Mouse (Mus musculus) myocyte (in vitro differentiated cells): ENCODE data around the gene RPS10-NUDT3. TPM values are rescaled to one million over a fixed set of nuclear protein-coding genes. Genes with fewer than 3 reads are reported as not detected.

Source experiments
- H3K27me3 ChIP-seq: one replicate; pipeline ENCODE4 v1.6.1; 2011; ENCODE audit not compliant: control insufficient read depth, insufficient read depth, insufficient read length
- H3K36me3 ChIP-seq: one replicate; pipeline ENCODE4 v1.6.1; 2011; ENCODE audit not compliant: control insufficient read depth, insufficient read depth
- H3K4me2 ChIP-seq: one replicate; pipeline ENCODE4 v1.6.1; 2011; ENCODE audit warnings: low read depth, control low read depth
- H3K4me3 ChIP-seq: one replicate; pipeline ENCODE4 v1.5.1; 2011; ENCODE audit warnings: mild to moderate bottlenecking, control low read depth, moderate library complexity
- H3K79me2 ChIP-seq: one replicate; pipeline ENCODE4 v1.6.1; 2011; ENCODE audit not compliant: control insufficient read depth, insufficient read depth
- H3ac ChIP-seq: one replicate; pipeline ENCODE4 v1.6.1; 2011; ENCODE audit not compliant: control insufficient read depth, insufficient read length
- CEBPB ChIP-seq: IDR thresholded peaks from 2 replicates; pipeline ENCODE4 v1.6.1; 2011; ENCODE audit warnings: mild to moderate bottlenecking, moderate library complexity; ENCODE audit not compliant: poor library complexity, insufficient read depth, severe bottlenecking
- E2F4 ChIP-seq: IDR thresholded peaks from one replicate; pipeline ENCODE4 v1.6.1; 2011; ENCODE audit warnings: mild to moderate bottlenecking, control low read depth, moderate library complexity; ENCODE audit not compliant: insufficient read depth
- MAX ChIP-seq: IDR thresholded peaks from one replicate; pipeline ENCODE4 v1.6.1; 2011; ENCODE audit warnings: low read depth, mild to moderate bottlenecking, control low read depth
- MYOD1 ChIP-seq, 3 experiments: IDR thresholded peaks; one replicate each; pipeline ENCODE4 v1.6.1; 2011; ENCODE audit warnings: control low read depth in 2 of 3, low read depth in 2 of 3, mild to moderate bottlenecking in 2 of 3, moderate library complexity in 1 of 3; ENCODE audit not compliant: insufficient read length in 2 of 3, control insufficient read depth in 1 of 3
- MYOG ChIP-seq, 3 experiments: IDR thresholded peaks; one replicate each; pipeline ENCODE4 v1.6.1; 2011; ENCODE audit warnings: control low read depth in 2 of 3, low read depth in 2 of 3, mild to moderate bottlenecking in 2 of 3; ENCODE audit not compliant: insufficient read length in 2 of 3, control insufficient read depth in 1 of 3, insufficient read depth in 1 of 3
- POLR2A ChIP-seq: IDR thresholded peaks from one replicate; pipeline ENCODE4 v1.6.1; 2011; ENCODE audit warnings: low read depth, mild to moderate bottlenecking, control low read depth, moderate library complexity; ENCODE audit not compliant: insufficient read length
- POLR2AphosphoS2 ChIP-seq: IDR thresholded peaks from one replicate; pipeline ENCODE4 v1.6.1; 2011; ENCODE audit warnings: low read depth, control low read depth; ENCODE audit not compliant: insufficient read length
- REST ChIP-seq: IDR thresholded peaks from one replicate; pipeline ENCODE4 v1.6.1; 2011; ENCODE audit warnings: mild to moderate bottlenecking, control low read depth, moderate library complexity; ENCODE audit not compliant: insufficient read depth, insufficient read length
- SRF ChIP-seq: IDR thresholded peaks from one replicate; pipeline ENCODE4 v1.6.1; 2011; ENCODE audit warnings: low read depth; ENCODE audit not compliant: control insufficient read depth, insufficient read length
- TCF12 ChIP-seq: IDR thresholded peaks from one replicate; pipeline ENCODE4 v1.6.1; 2011; ENCODE audit warnings: mild to moderate bottlenecking, control low read depth; ENCODE audit not compliant: poor library complexity, insufficient read depth, severe bottlenecking
- TCF3 ChIP-seq: IDR thresholded peaks from one replicate; pipeline ENCODE4 v1.6.1; 2011; ENCODE audit warnings: low read depth, control low read depth; ENCODE audit not compliant: insufficient read length
- USF1 ChIP-seq: IDR thresholded peaks from one replicate; pipeline ENCODE4 v1.6.1; 2011; ENCODE audit warnings: low read depth, mild to moderate bottlenecking, control low read depth, moderate library complexity
- polyA plus RNA-seq: library from polyadenylated mRNA; unstranded; fragments of >200 nt; fragmentation: generic; extraction: Trizol; gene quantifications from one replicate; pipeline ENCODE4 v1.2.1, GENCODE M21; 2012; ENCODE audit warnings: missing spikeins

The RPS10-NUDT3 gene
- polyA plus RNA-seq, result not detected

DNA sequence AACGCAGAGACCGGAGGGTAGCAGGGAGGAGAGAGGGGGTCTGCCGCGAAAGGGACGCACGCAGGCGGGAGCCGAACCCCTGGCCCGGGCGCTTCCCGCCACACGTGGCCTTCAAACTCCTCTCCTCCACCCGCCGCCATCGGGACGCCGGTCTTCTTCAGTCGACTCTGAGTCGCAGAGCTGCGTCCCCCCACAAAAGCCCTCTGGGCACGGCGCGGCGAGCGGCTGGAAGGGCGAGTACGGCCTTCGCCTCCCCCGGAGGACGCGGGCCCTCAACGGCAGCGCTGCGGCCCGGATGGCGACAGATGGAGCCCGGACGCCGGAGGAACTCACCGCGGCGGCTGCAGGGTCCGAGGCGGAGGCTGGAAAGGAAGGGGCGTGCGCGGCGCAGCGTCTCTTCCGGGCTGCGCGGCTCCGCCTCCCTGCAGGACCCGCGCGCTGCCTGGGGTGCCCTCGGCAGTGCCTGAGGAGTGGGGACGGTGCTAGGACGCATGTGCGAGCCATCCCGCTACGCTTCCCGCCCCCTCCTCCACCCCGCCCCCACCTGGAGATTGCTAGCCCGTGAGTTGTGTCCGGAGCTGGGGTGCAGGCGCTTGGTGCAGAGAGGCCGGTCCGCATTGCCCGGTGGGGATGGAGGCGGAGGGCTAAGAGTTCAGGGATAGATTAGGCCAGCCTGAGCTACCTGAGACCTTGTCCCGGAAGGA lies at the start of gene RPS10-NUDT3:
Gene RPS10-NUDT3 (minus strand): TSS at position 352 of the 704 bp plus-strand sequence.
- TF ChIP-seq MYOD1 (IDR thresholded peaks at IDR 0.05; ENCODE audit: control insufficient read depth in 1 of 3, insufficient read length in 2 of 3, low read depth in 2 of 3), result peak in 1 of 3 experiments; percentile 30
- TF ChIP-seq MAX, result no peak
- TF ChIP-seq POLR2A, result peak; percentile 97
- no peak for TF ChIP-seq TCF3
- no peak for TF ChIP-seq SRF
- TF ChIP-seq E2F4, result peak; percentile 22
- TF ChIP-seq MYOG (IDR thresholded peaks at IDR 0.05; ENCODE audit: control insufficient read depth in 1 of 3, insufficient read depth in 1 of 3, insufficient read length in 2 of 3, low read depth in 2 of 3), result no peak
- peak; percentile 100 for TF ChIP-seq POLR2AphosphoS2
- no peak for TF ChIP-seq TCF12
- TF ChIP-seq CEBPB, result no peak
- no peak for TF ChIP-seq REST
- TF ChIP-seq USF1, result no peak
- peak within 1 kb of the TSS; percentile 96 for H3K4me3 ChIP-seq
- no peaks in the 10 kb centered on the region for H3K27me3 ChIP-seq
- peaks cover 37% of the 10 kb centered on the region for H3K79me2 ChIP-seq
- H3K36me3 ChIP-seq, result peaks cover 34% of the 10 kb centered on the region
- peak within 1 kb of the TSS; percentile 61 for H3ac ChIP-seq
- peak within 1 kb of the TSS; percentile 96 for H3K4me2 ChIP-seq

DNA sequence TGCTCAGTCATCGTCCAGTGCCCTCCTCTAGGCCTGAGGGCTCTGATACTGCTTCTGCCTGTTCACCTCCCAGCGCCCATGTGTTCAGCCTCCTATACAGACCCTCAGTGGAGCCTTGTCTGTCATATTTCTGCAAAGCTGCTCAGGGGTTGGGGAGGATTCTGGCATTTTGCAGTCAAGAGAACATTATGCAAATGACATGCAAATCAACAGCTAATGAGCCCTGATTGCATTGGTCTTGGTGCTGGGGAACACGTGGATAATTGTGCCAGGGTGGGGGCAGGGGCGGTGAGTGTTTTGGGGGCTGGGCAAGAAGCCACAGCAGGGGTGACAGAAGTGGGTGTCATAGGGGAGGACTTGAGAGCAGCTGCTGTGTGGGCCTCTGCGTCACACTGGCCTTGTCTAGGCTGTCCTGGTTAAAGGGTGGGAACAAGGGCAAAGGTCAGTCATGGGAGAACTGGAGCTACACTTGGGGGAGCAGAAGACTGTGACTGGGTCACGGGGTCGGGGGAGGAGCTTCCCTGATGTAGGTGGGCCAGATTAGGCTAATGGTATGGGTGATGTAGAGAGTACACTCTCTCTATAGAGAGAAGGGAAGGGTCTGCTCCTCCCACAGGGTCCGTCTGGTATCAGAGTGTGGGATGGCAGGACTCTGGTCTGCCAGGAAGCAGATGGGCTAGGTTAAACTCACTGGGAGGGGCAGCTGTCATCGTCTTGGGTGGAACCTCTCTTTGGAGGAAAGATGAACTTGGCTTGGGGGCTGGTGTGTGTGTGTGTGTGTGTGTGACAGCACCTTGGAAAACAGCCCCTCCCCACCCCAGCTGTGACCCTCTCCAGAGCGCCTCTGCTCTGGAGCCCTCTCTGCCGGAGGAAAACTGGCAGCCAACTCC lies 44.1 kb upstream of the RPS10-NUDT3 start:
- no peak overlapping the region for H3K4me3 ChIP-seq
- H3K27me3 ChIP-seq, result peaks cover 11% of the 10 kb centered on the region
- H3ac ChIP-seq, result no peak overlapping the region
- no peaks in the 10 kb centered on the region for H3K79me2 ChIP-seq
- H3K4me2 ChIP-seq, result no peak overlapping the region
- TF ChIP-seq POLR2A, result no peak
- TF ChIP-seq TCF12, result no peak
- no peak for TF ChIP-seq TCF3
- TF ChIP-seq REST, result no peak
- TF ChIP-seq POLR2AphosphoS2, result no peak
- TF ChIP-seq USF1, result no peak
- TF ChIP-seq MYOG (IDR thresholded peaks at IDR 0.05; ENCODE audit: control insufficient read depth in 1 of 3, insufficient read depth in 1 of 3, insufficient read length in 2 of 3, low read depth in 2 of 3), result peak in 2 of 3 experiments; percentile 9 to 66
- peak in 1 of 3 experiments; percentile 90 for TF ChIP-seq MYOD1 (IDR thresholded peaks at IDR 0.05; ENCODE audit: control insufficient read depth in 1 of 3, insufficient read length in 2 of 3, low read depth in 2 of 3)
- TF ChIP-seq CEBPB, result no peak
- H3K36me3 ChIP-seq, result no peaks in the 10 kb centered on the region

DNA sequence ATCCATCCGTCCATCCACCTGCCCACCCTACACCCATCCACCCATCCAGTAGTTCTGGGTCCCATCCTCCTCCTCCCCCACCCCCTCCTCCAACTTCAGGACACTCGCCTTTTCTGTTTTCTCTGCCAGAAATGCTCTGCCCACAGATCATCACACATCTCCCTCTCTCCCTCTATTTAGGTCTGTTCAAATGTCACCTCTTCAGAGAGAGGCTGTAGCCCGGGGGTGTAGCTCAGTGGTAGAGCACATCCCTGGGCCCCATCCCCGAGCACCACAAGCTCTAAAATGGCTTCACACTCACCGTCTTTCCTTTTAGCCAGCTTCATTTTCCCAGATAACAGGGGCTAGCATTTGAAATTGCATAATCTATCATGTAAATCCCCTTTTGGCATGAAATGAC lies 42.7 kb upstream of the RPS10-NUDT3 start:
- H3K27me3 ChIP-seq, result peaks cover 3% of the 10 kb centered on the region
- H3K79me2 ChIP-seq, result no peaks in the 10 kb centered on the region
- H3ac ChIP-seq, result no peak overlapping the region
- H3K36me3 ChIP-seq, result no peaks in the 10 kb centered on the region
- TF ChIP-seq POLR2AphosphoS2 (no peak), CEBPB (no peak), E2F4 (no peak)
- H3K4me2 ChIP-seq, result no peak overlapping the region
- no peak overlapping the region for H3K4me3 ChIP-seq

DNA sequence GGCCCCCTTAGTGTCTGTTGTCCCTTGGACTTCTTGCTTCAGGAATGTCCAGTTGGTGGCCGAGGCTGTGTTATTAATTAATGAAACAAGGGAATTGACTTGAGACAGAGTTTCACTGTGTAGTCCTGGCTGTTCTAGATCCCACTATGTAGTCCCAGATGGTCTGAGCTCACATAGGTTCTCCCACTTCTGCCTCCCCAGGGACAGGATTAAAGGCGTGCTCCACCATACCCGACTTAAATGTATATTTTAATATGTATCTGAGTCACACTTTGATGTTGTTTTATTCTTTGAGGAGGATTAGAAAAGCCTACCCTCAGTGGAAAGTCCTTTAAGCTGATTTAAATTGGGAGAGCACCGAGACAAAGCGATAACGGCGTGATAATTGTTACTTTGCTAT lies 41.2 kb upstream of the RPS10-NUDT3 start:
- no peak overlapping the region for H3K4me2 ChIP-seq
- H3K4me3 ChIP-seq, result no peak overlapping the region
- H3K27me3 ChIP-seq, result peaks cover 3% of the 10 kb centered on the region
- H3ac ChIP-seq, result no peak overlapping the region
- TF ChIP-seq REST, result no peak
- no peaks in the 10 kb centered on the region for H3K79me2 ChIP-seq
- no peaks in the 10 kb centered on the region for H3K36me3 ChIP-seq

DNA sequence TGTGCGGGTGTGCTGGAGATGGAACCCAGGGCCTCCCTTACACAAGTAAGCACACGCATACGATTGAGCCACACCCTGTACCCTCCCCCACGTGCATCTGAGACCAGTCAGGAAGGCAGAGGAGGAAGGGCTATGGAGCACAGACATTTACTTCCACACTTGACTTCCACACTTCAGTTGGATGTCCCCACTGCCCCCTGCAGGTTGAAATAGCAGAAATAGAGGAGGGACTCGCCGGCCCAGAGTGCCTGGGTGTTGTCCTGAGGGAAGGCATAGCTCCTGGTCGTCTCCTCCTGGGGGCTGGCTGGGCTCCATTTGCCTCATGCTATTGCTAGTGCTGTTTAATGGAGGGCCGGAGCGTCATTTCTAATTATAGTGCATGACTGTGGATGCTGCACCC lies 40.4 kb upstream of the RPS10-NUDT3 start:
- no peak overlapping the region for H3ac ChIP-seq
- no peak overlapping the region for H3K4me2 ChIP-seq
- no peaks in the 10 kb centered on the region for H3K36me3 ChIP-seq
- TF ChIP-seq USF1 (no peak), MYOD1 (IDR thresholded peaks at IDR 0.05; ENCODE audit: control insufficient read depth in 1 of 3, insufficient read length in 2 of 3, low read depth in 2 of 3) (no peak), TCF12 (no peak), TCF3 (no peak), REST (no peak), MAX (no peak), POLR2A (no peak)
- peaks cover 3% of the 10 kb centered on the region for H3K27me3 ChIP-seq
- H3K4me3 ChIP-seq, result no peak overlapping the region
- no peaks in the 10 kb centered on the region for H3K79me2 ChIP-seq
